Comparison of ENCODE assay signal across 8 mouse cellular contexts in the genomic region with DNA sequence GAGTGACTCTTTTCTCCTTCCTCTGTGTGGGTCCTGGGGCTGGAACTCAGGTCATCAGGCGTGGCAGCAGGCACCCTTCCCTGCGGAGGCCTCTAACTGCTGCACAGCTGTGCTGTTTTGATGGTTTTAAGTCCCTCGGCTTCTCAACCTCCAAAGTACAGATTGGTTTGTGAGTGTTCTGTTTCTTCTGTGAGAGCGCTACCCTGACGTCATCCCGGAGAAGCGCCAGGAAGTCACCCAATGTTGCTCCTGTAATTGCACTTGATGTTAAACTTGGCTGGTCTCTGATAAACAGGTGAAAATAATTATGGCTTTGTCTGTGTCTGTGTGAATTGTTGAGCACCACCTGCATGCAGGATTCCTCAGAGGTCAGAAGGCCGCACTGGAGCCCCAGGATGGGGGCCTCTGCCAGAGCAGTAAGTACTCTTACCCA. TPM values are rescaled to one million over a fixed set of nuclear protein-coding genes. Genes with fewer than 3 reads are reported as not detected.
DNase-seq lines count a peak whose midpoint lies in the region; ATAC-seq and TF ChIP-seq lines count a peak whose summit lies in the region.

No protein-coding gene starts in this region.

- peak; percentile 11 for DNase-seq in embryo, embryonic 10 days (ENCODE audit: low spot score)
- DNase-seq in embryo, embryonic 9.5 days (ENCODE audit: extremely low spot score), result no peak
- DNase-seq in gastrocnemius, adult 2 months, result peak; percentile 45
- peak; percentile 88 for DNase-seq in naive thymus-derived CD4-positive, alpha-beta T cell, adult 2 months (ENCODE audit: low read depth)
- DNase-seq in cerebellum, adult 9-11 months, result no peak
- DNase-seq in cerebellum, postnatal 4 days (ENCODE audit: low spot score in 2 of 2), result no peak
- DNase-seq in spleen, adult 12 weeks (ENCODE audit: low spot score), result no peak

- ATAC-seq in inflammation-experienced regulatory T-cells, adult 6 months, result peak; percentile 84

- intact Hi-C loops in gastrocnemius, adult 2 months (cut with DNase I), result no loop called here

- no peak overlapping the region for H3K4me3 ChIP-seq in gastrocnemius, adult 2 months

- H3K27ac ChIP-seq in gastrocnemius, adult 2 months, result no peak overlapping the region

- no peak for TF ChIP-seq CTCF in gastrocnemius, adult 2 months (IDR thresholded peaks at IDR 0.05)

RNA-seq across cellular contexts. Expression of a gene that starts 31.4 kb away (rescaled TPM):
- total RNA-seq in gastrocnemius, adult 2 months (2021), result 10 to 100 TPM; 15.9 to 16.5 TPM
- polyA plus RNA-seq in inflammation-experienced regulatory T-cells, adult 6 months (2017; shearing (Covaris generic)), result 10 to 100 TPM; 10.7 to 18.4 (median 12.1) TPM

RNA-seq across cellular contexts. Expression of a gene that starts 51.0 kb away (rescaled TPM):
- total RNA-seq in gastrocnemius, adult 2 months (2021), result 10 to 100 TPM; 15.0 to 15.5 TPM
- polyA plus RNA-seq in inflammation-experienced regulatory T-cells, adult 6 months (2017; shearing (Covaris generic)), result 10 to 100 TPM; 14.7 to 16.0 (median 15.6) TPM

Comparison
In these comparisons a context has a peak if more than half of its experiments do, and no peak if none do; other contexts are left out.
1. DNase-seq: peak in embryo, embryonic 10 days (single experiment), gastrocnemius, adult 2 months (single experiment) and naive thymus-derived CD4-positive, alpha-beta T cell, adult 2 months (single experiment); none in embryo, embryonic 9.5 days (single experiment), cerebellum, adult 9-11 months (single experiment), cerebellum, postnatal 4 days (0 of 2) and spleen, adult 12 weeks (single experiment).